Mouse (Mus musculus): ENCODE data around the gene Cdk18. TPM values are rescaled to one million over a fixed set of nuclear protein-coding genes. Genes with fewer than 3 reads are reported as not detected.

The Cdk18 gene
- polyA plus RNA-seq, 1 experiment from 2014 or later = 3.7 TPM

DNA sequence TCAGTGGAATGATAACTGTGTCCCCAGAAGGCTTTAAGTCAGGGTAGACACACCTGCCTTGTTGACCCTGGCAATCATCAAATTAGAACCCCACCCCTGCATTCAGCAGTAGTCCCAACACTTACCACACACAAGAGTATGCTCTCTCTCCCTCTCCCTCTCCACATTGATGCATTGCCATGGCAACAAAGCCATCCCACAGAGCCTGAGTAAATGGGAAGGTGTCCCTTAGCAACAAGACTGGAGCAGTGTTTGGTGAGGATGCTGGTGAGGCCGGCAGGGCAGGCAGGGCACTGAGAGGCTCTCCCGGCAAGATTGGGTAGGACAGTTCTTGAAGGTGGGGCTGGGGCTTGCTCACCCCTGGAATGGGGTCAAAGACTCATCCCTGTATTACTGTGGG, 4.7 kb upstream of the Cdk18 start:
- no peaks in the 10 kb centered on the region for H3K36me3 ChIP-seq

DNA sequence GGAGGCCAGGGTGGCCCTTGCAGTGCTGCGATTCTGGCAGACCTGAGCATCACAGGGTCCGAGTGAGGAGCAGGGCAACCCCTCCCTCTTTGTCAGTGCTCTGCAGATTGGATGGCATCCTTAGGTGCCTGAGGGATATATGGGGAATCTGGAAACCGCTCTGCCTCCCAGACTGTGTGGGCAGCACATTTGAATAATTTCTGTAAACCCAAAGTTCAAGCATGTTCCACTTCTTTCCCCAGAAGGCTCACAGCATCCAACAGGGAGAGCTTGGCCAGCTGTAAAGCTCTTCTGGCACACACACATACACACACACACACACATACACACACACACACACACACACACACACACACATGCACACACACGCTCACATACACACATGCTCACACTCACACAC, 4.2 kb upstream of the Cdk18 start:
- no peak for DNase-seq (ENCODE audit: low spot score)
- WGBS = 67% methylated on average over 4 of the region's 4 CpGs

More for the DNA sequence above, 4.7 kb upstream of the Cdk18 start:
- 57% methylated on average over 2 of the region's 2 CpGs for WGBS
- Histone ChIP-seq H3K4me3 (no peak overlapping the region), H3K27ac (no peak overlapping the region), H3K9me3 (replicated peaks) (no peaks in the 10 kb centered on the region), H3K4me1 (peaks cover 33% of the 10 kb centered on the region), H3K27me3 (ENCODE audit: low read depth, poor library complexity, severe bottlenecking) (peaks cover 21% of the 10 kb centered on the region; the same call in 1 of the 2 replicates)
- no peak for DNase-seq (ENCODE audit: low spot score)

DNA sequence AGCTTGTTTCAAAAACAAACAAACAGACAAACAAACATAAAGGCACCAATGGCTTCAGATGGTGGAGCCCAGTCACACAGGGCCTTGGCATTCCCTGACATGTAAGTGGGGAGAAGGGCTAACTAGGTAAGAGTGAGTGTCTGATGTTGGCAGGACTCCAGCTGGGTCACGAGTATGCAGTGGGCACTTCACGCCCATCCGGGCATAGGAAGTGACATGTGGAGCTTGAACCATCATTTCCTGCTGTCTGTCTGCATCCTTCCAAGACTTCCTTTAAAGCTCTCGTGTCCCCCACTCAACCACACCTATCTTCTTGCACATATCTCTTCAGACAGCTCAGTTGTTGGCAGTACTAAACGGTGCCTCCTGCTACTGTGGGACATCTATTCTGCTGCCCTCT, 3.6 kb upstream of the Cdk18 start:
- peaks cover 42% of the 10 kb centered on the region for H3K4me1 ChIP-seq
- H3K4me3 ChIP-seq = no peak overlapping the region
- no peak for DNase-seq (ENCODE audit: low spot score)
- 76% methylated on average over 5 of the region's 5 CpGs for WGBS
- no peak overlapping the region for H3K27ac ChIP-seq
- no peaks in the 10 kb centered on the region for H3K36me3 ChIP-seq
- peaks cover 30% of the 10 kb centered on the region for H3K27me3 ChIP-seq (ENCODE audit: low read depth, poor library complexity, severe bottlenecking)
- H3K9me3 ChIP-seq (replicated peaks) = no peaks in the 10 kb centered on the region

More for the DNA sequence above, 4.2 kb upstream of the Cdk18 start:
- Histone ChIP-seq H3K27me3 (ENCODE audit: low read depth, poor library complexity, severe bottlenecking) (peaks cover 24% of the 10 kb centered on the region), H3K4me3 (no peak overlapping the region), H3K36me3 (no peaks in the 10 kb centered on the region), H3K4me1 (peaks cover 38% of the 10 kb centered on the region), H3K9me3 (replicated peaks) (no peaks in the 10 kb centered on the region), H3K27ac (no peak overlapping the region)

DNA sequence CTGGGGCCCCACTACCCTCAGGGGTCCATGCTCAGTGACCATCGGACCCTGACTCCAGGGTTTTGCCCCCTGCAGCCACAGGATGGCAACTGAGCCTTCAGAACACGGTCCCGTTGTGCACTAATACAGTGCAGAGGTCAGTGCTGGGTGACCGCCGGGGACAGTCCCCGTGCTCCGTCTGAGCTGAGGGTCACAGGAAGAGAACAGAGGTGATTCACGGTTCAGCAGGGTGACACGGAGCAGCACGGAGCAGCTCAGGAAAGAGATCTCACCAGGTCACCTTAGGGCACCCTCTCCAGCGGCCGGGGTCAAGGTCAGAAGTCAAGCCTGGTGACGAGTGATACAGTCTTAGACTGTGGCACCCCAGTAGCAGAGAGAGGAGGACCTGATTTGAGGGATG, 2.3 kb upstream of the Cdk18 start:
- Histone ChIP-seq H3K27ac (no peak overlapping the region), H3K36me3 (no peaks in the 10 kb centered on the region)

DNA sequence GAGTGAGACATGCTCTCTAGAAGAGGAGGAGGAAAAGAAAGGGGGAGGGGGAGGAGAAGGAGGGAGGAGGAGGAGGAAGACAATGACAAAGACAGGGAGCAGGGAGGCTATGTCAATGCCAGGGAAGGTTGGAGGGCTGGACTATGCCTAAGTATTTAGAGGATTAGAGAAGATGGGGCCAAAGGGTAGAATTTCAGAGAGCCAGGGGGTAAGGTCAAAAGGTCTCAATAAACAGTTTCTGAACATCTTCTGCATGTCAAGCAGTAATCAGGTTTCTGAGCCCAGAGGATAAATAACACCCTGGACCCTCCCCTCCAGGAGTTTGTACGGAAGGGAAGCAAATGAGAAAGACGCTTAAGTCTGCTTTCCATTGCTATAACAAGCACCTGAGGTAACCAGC, 1.7 kb upstream of the Cdk18 start:
- H3K4me3 ChIP-seq = no peak overlapping the region
- 27% methylated on average over 2 of the region's 2 CpGs for WGBS
- H3K9me3 ChIP-seq (replicated peaks) = no peaks in the 10 kb centered on the region
- no peak overlapping the region for H3K27ac ChIP-seq
- peaks cover 45% of the 10 kb centered on the region for H3K27me3 ChIP-seq (ENCODE audit: low read depth, poor library complexity, severe bottlenecking)
- DNase-seq (ENCODE audit: low spot score) = no peak
- H3K4me1 ChIP-seq = peaks cover 42% of the 10 kb centered on the region
- H3K36me3 ChIP-seq = no peaks in the 10 kb centered on the region

More for the DNA sequence above, 2.3 kb upstream of the Cdk18 start:
- Histone ChIP-seq H3K4me3 (no peak overlapping the region), H3K9me3 (replicated peaks) (no peaks in the 10 kb centered on the region), H3K27me3 (ENCODE audit: low read depth, poor library complexity, severe bottlenecking) (peaks cover 43% of the 10 kb centered on the region), H3K4me1 (peaks cover 42% of the 10 kb centered on the region)
- DNase-seq (ENCODE audit: low spot score) = no peak
- WGBS = 49% methylated on average over 13 of the region's 13 CpGs

DNA sequence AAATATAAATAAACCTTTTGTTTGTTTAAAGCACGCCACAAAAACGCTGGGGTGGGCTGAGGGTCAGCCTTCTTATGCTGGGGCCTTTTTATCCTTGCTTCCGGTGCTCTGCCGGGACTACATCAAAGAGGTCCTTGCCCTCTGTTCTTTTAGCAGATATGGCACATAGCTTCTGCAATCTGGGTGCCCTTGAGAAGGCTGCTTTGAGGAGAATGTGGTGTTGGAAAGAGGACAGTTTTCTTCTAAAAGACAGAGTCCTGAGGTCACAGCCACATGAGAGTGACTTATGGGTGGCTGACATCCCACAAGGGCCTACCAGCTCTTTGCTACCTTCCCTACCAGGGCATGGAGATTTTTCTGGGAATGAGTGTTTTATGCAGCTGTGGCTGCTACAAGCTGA, 1.1 kb upstream of the Cdk18 start:
- H3K4me3 ChIP-seq = no peak overlapping the region
- no peak overlapping the region for H3K27ac ChIP-seq
- H3K9me3 ChIP-seq (replicated peaks) = no peaks in the 10 kb centered on the region
- H3K27me3 ChIP-seq (ENCODE audit: low read depth, poor library complexity, severe bottlenecking) = peaks cover 45% of the 10 kb centered on the region
- H3K4me1 ChIP-seq = peaks cover 42% of the 10 kb centered on the region
- DNase-seq (ENCODE audit: low spot score) = no peak
- no peaks in the 10 kb centered on the region for H3K36me3 ChIP-seq
- WGBS = 39% methylated on average over 4 of the region's 4 CpGs

DNA sequence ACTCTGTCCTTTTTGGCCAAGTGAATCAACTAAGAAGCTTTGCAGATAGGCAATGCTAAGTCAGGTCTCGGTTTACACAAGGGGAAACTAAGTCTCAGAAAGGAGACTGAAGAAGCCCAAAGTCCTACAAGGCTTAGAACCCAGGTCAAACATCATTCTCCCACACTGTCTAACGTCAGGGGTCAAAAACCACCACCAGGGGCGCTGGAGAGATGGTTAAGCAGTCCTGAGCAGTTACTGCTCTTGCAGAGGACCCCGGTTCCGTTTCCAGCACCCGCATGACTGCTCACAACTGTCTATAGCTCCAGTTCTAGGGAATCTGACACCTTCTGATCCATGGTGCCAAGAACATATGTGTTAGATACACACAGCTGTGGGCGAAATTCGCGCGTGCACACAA, 687 bp upstream of the Cdk18 start:
- Histone ChIP-seq H3K4me3 (peak overlapping the region; percentile 74; the same call in 1 of the 2 replicates), H3K27ac (no peak overlapping the region), H3K4me1 (peaks cover 46% of the 10 kb centered on the region), H3K36me3 (no peaks in the 10 kb centered on the region), H3K27me3 (ENCODE audit: low read depth, poor library complexity, severe bottlenecking) (peaks cover 45% of the 10 kb centered on the region), H3K9me3 (replicated peaks) (no peaks in the 10 kb centered on the region)
- 55% methylated on average over 10 of the region's 10 CpGs for WGBS
- DNase-seq (ENCODE audit: low spot score) = peak; percentile 59

DNA sequence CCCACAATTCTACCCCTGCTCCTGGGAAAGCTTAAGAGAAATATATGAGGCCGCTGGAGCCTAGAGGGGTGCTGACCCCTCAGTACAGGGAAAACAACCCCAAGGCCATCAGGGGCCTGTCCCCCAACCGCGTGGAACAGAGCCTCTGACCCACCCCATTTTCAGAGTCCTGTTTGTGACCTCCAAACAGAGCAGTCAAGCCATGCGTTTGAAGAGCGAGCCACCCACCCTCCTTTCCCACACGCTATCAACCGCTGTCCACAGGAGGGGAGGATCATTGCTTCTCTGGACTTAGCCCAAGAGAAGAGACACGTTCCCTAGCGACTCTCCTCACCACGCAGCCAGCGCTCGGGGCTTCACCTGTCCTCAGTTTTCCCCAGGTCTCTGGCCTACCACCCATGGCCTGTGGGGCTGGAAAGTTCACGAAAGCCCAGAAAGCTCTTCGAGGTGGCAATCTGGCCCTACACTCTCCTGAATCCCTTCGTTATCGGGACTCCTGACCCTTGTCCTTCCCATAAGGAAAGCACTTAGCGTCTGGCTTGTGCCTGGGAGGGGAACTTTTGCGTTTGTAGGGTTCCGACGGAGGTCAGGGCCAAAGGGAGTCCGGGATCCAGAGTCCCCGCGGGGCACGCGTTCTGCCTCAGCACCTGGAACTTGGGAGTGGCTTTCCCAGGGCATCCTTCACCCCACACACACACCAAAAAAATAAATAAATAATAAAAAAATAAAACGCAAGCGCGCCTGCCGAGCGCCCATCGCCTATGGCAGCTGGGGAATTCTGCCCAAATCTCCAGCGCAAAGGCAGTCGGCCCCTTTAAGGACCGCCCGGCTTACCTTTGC, 688 bp downstream of the Cdk18 start:
- Histone ChIP-seq H3K4me1 (peaks cover 46% of the 10 kb centered on the region), H3K36me3 (no peaks in the 10 kb centered on the region), H3K9me3 (replicated peaks) (no peaks in the 10 kb centered on the region), H3K4me3 (peak overlapping the region; percentile 74), H3K27ac (peak overlapping the region; percentile 86), H3K27me3 (ENCODE audit: low read depth, poor library complexity, severe bottlenecking) (peaks cover 45% of the 10 kb centered on the region)
- DNase-seq (ENCODE audit: low spot score) = peak; percentile 47
- 3% methylated on average over 35 of the region's 35 CpGs for WGBS

DNA sequence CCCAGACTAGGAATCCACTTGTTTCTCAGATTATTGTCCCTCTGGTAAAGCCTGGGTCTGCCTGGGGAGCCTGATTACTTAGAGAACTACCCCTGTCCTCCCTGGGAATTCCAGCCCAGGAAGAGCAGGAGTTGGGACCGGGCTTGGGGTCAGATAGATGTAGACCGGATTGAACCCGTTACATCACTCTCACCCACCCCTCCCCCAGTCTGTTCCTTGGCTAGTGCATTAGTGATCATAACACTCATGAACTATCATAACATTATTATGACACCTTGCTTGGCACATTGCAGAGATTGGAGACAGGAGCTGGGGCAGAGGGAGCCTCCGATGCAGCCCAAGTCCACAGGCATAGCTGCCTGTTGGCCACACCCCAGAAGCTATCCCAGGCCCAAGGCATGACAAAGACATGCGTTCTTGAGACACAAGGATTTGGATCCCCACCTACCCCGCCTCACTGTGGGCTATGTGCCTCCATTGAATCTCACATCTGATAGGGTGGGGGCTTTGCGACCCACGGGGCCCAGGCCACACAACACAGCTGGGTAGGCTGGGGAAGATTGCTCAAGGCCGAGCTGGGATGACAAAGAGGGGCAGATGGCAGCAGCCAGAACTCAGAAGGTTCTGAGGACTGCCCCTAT, 1.4 kb downstream of the Cdk18 start:
- no peak for DNase-seq (ENCODE audit: low spot score)
- 48% methylated on average over 9 of the region's 9 CpGs for WGBS
- peaks cover 45% of the 10 kb centered on the region for H3K27me3 ChIP-seq (ENCODE audit: low read depth, poor library complexity, severe bottlenecking)
- peaks cover 53% of the 10 kb centered on the region for H3K4me1 ChIP-seq
- H3K27ac ChIP-seq = 0 out of 2 replicates have a peak overlapping the region, but pooled peaks have one; percentile 86
- H3K9me3 ChIP-seq (replicated peaks) = no peaks in the 10 kb centered on the region
- H3K36me3 ChIP-seq = no peaks in the 10 kb centered on the region
- H3K4me3 ChIP-seq = peak overlapping the region; percentile 74

DNA sequence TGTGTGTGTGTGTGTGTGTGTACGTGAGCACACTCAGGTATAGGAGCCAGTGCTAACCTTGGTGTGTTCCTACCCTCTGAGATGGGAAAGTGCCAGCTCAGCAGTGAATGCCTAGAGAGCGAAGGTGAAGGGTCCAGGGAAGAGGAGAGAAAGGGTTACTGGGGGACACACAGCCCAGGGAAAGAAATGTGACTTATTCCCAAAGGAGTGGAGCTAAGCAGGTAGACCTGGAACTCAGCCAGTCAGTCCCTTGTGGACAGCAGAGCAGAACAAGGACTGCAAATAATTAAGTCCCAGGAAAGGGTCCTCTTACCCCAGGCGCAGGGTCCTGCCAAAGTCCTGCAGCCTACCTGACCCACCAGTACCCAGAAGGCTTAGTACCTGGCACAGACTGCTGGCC, 2.6 kb downstream of the Cdk18 start:
- no peak for DNase-seq (ENCODE audit: low spot score)
- Histone ChIP-seq H3K9me3 (replicated peaks) (no peaks in the 10 kb centered on the region), H3K4me1 (peaks cover 56% of the 10 kb centered on the region), H3K36me3 (no peaks in the 10 kb centered on the region), H3K4me3 (no peak overlapping the region), H3K27me3 (ENCODE audit: low read depth, poor library complexity, severe bottlenecking) (peaks cover 40% of the 10 kb centered on the region), H3K27ac (no peak overlapping the region)
- WGBS = 89% methylated on average over 3 of the region's 3 CpGs

DNA sequence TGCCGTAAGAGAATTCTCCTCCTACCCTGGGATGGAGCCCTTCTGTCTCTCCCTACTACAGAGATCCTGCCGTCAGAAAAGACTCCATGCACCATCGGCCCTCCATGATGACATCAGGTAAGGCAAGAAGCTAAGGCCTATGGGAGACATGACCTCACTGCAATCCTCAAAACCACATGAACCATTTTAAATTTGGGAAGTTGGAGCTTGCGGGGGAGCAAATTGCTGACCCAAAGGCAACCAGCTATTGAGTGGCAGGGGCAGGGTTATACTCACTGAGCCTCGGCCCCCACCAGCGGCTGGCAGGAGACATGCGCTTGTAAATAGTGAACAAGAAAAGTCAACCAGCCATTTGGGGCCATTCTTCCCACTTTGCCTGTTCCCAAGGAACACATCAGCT, 3.9 kb downstream of the Cdk18 start:
- 84% methylated on average over 7 of the region's 7 CpGs for WGBS
- DNase-seq (ENCODE audit: low spot score) = no peak
- Histone ChIP-seq H3K27me3 (ENCODE audit: low read depth, poor library complexity, severe bottlenecking) (peaks cover 40% of the 10 kb centered on the region), H3K36me3 (0 out of 2 replicates have a peak, but pooled peaks cover 2% of the 10 kb centered on the region), H3K9me3 (replicated peaks) (no peaks in the 10 kb centered on the region), H3K4me1 (peaks cover 44% of the 10 kb centered on the region), H3K4me3 (no peak overlapping the region), H3K27ac (no peak overlapping the region)

DNA sequence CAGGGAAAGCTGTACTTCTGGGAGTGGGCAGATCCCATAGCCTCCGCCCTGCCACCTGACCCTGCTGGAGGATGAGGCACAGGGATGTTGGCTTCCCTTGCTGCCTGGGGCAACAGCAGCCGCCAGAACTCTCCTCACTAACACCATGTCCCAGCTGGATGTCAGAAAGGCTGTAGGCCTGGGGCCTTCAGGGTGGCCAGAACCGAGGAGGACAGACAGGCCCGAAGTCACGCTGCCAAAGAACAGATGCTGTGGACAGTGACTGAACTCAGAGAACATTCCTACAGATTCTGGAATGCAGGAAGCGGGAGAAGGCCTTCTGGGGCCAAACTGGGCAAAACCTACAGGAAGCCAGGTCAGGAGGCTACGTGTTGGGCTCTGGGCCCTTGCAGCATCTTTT, 11.2 kb downstream of the Cdk18 start:
- 64% methylated on average over 7 of the region's 7 CpGs for WGBS
- Histone ChIP-seq H3K4me3 (no peak overlapping the region), H3K9me3 (replicated peaks) (no peaks in the 10 kb centered on the region), H3K27ac (no peak overlapping the region), H3K27me3 (ENCODE audit: low read depth, poor library complexity, severe bottlenecking) (0 out of 2 replicates have a peak, but pooled peaks cover 3% of the 10 kb centered on the region), H3K36me3 (0 out of 2 replicates have a peak, but pooled peaks cover 2% of the 10 kb centered on the region), H3K4me1 (peaks cover 47% of the 10 kb centered on the region)
- no peak for DNase-seq (ENCODE audit: low spot score)

DNA sequence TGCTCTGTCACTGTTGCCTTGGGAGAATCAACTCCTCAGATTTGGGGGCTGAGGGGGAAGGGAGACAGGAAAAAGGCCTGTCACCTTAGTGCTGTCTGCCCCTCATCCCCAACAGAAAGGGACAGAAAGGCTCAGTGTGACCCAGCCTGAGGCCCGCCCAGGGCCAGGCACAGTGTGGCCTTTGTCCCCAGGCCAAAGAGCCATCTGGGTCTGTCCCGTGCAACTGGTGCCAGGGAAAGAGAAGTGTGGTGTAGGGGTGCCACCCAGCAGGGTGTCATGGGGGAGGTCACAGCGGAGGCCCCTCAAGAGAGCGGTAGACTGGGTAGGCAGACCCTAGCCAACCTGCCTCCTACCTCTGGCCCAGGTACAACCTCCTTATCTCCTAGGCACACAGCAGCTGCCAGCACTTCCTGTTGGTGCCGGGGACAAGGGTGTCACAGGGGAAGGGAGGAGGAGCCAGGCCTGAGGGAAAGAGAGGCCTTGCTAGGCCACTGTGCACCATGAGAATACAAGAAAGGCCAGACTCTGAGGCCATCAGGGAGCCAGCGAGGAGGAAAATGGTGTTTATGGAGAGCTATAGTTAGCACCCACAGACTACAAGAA, 13.6 kb downstream of the Cdk18 start:
- Histone ChIP-seq H3K9me3 (replicated peaks) (no peaks in the 10 kb centered on the region), H3K27ac (peak overlapping the region; percentile 44; the same call in 1 of the 2 replicates), H3K36me3 (no peaks in the 10 kb centered on the region), H3K4me3 (no peak overlapping the region), H3K4me1 (peaks cover 46% of the 10 kb centered on the region), H3K27me3 (ENCODE audit: low read depth, poor library complexity, severe bottlenecking) (no peaks in the 10 kb centered on the region)
- 71% methylated on average over 6 of the region's 6 CpGs for WGBS
- no peak for DNase-seq (ENCODE audit: low spot score)

All from limb, embryonic 10.5 days (tissue).